Mouse (Mus musculus): ENCODE measurements around the gene Itgb8.

DNA sequence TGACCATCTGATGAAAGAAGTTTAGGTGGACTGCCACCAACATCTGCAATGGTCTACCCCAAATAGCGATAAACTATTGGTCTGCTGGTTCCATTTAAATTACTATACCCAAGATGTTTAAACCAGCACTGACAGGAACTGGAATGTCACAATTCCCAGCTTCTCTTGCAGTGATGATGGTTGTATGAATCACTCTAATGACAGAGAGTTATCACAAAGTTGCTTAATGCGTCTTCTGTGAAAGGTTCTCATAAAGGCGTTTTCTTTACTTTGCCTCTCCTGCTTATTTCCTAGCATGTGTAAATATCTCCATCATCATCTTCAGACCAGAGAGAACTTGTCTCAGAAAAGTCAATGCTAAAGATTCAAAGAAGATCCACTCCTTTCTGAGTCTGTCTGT is 23.4 kb downstream of the Itgb8 start:
- TF ChIP-seq CHD1 (IDR thresholded peaks at IDR 0.05; ENCODE audit: low read depth, low read length) (no peak), POLR2A (IDR thresholded peaks at IDR 0.05; ENCODE audit: low read depth, low read length) (no peak), MYC (IDR thresholded peaks at IDR 0.05; ENCODE audit: low read depth, low read length) (no peak), CTCF (conservative IDR thresholded peaks at IDR 0.05 in 1 of 2, IDR thresholded peaks at IDR 0.05 in 1 of 2; ENCODE audit: low read depth in 2 of 2, low read length in 2 of 2) (no peak), TCF12 (IDR thresholded peaks at IDR 0.05; ENCODE audit: low read depth, low read length) (no peak), ZC3H11A (IDR thresholded peaks at IDR 0.05; ENCODE audit: low read depth, low read length) (no peak)
